Mouse (Mus musculus) limb, embryonic 10.5 days (tissue): ENCODE measurements around the gene Fam133b. TPM values are rescaled to one million over a fixed set of nuclear protein-coding genes. Genes with fewer than 3 reads are reported as not detected.
A peak's percentile ranks its signal among the peaks of the same experiment; 100 is the strongest.
"Not testable (repeated sequence)": the region's sequence is repeated elsewhere in the genome, so short reads cannot be mapped to it uniquely, and the experiment has no call there.

Source experiments
- DNase-seq: peaks from one replicate; pipeline ENCODE4 v3.0.0-alpha.2; 2017; ENCODE audit warnings: low spot score
- H3K27ac ChIP-seq: fragments of 300-500 bp; sonication (generic); 2 replicates; pipeline ENCODE4 v1.5.1; 2016; ENCODE audit warnings: mild to moderate bottlenecking
- H3K27me3 ChIP-seq: fragments of 300-500 bp; sonication (generic); 2 replicates; pipeline ENCODE4 v1.6.1; 2016; ENCODE audit warnings: low read depth, mild to moderate bottlenecking; ENCODE audit not compliant: poor library complexity, severe bottlenecking
- H3K36me3 ChIP-seq: fragments of 300-500 bp; sonication (generic); 2 replicates; pipeline ENCODE4 v1.6.1; 2016; ENCODE audit warnings: mild to moderate bottlenecking, moderate library complexity
- H3K4me1 ChIP-seq: fragments of 300-500 bp; sonication (generic); 2 replicates; pipeline ENCODE4 v1.6.1; 2016
- H3K4me3 ChIP-seq: fragments of 300-500 bp; sonication (generic); 2 replicates; pipeline ENCODE4 v1.5.1; 2016; ENCODE audit warnings: mild to moderate bottlenecking, moderate library complexity
- H3K9me3 ChIP-seq: fragments of 300-500 bp; sonication (generic); replicated peaks from 2 replicates; pipeline ENCODE4 v1.6.1; 2016; ENCODE audit warnings: mild to moderate bottlenecking
- WGBS: fragments of 180-500 bp; shearing (Covaris S2); methylation state at CpG from one replicate; pipeline ENCODE4 v1.1.7; 2016; 5-methylcytosine and 5-hydroxymethylcytosine counted together
- polyA plus RNA-seq: library from polyadenylated mRNA; unstranded; fragments of >200 nt; fragmentation: Nextera tagmentation; extraction: Ambion mirVana; gene quantifications from 2 replicates; pipeline ENCODE4 v1.2.1, GENCODE M21; 2016

Fam133b gene
- polyA plus RNA-seq, 1 experiment from 2014 or later: 32.3 TPM

- DNase-seq: no peak
- WGBS: 86% methylated on average over 10 of the region's 10 CpGs
- H3K4me1 ChIP-seq: peaks cover 7% of the 10 kb centered on the region; the same call in 1 of the 2 replicates
- no peaks in the 10 kb centered on the region for H3K9me3 ChIP-seq
- no peak overlapping the region for H3K27ac ChIP-seq
- H3K27me3 ChIP-seq: no peaks in the 10 kb centered on the region
- no peak overlapping the region for H3K4me3 ChIP-seq
- 0 out of 2 replicates have a peak, but pooled peaks cover under 1% of the 10 kb centered on the region for H3K36me3 ChIP-seq
Observed at GRCm38 (mm10) chr5:3529585-3530189, 13.9 kb upstream of the Fam133b start.

GRCm38 (mm10) chr5:3532048-3532447, 11.6 kb upstream of the Fam133b start:
- not testable (repeated sequence) for H3K36me3 ChIP-seq, H3K4me3 ChIP-seq, H3K27ac ChIP-seq, DNase-seq, H3K27me3 ChIP-seq, H3K9me3 ChIP-seq, H3K4me1 ChIP-seq

GRCm38 (mm10) chr5:3536592-3537212, 6.9 kb upstream of the Fam133b start:
- Histone ChIP-seq H3K27ac (no peak overlapping the region), H3K9me3 (no peaks in the 10 kb centered on the region), H3K4me1 (no peaks in the 10 kb centered on the region), H3K4me3 (no peak overlapping the region), H3K36me3 (no peaks in the 10 kb centered on the region), H3K27me3 (no peaks in the 10 kb centered on the region)
- DNase-seq: no peak
- 80% methylated on average over 3 of the region's 3 CpGs for WGBS

GRCm38 (mm10) chr5:3538505-3539472, 4.8 kb upstream of the Fam133b start:
- H3K36me3 ChIP-seq: no peaks in the 10 kb centered on the region
- no peaks in the 10 kb centered on the region for H3K9me3 ChIP-seq
- 75% methylated on average over 11 of the region's 11 CpGs for WGBS
- H3K4me3 ChIP-seq: no peak overlapping the region
- H3K4me1 ChIP-seq: 0 out of 2 replicates have a peak, but pooled peaks cover 3% of the 10 kb centered on the region
- no peak overlapping the region for H3K27ac ChIP-seq
- H3K27me3 ChIP-seq: no peaks in the 10 kb centered on the region
- no peak for DNase-seq

GRCm38 (mm10) chr5:3541871-3542270, 1.8 kb upstream of the Fam133b start:
- DNase-seq: no peak
- Histone ChIP-seq H3K4me1 (peaks cover 16% of the 10 kb centered on the region), H3K9me3 (no peaks in the 10 kb centered on the region), H3K27me3 (no peaks in the 10 kb centered on the region), H3K27ac (no peak overlapping the region), H3K36me3 (peaks cover 13% of the 10 kb centered on the region), H3K4me3 (no peak overlapping the region)
- WGBS: 79% methylated on average over 6 of the region's 6 CpGs

- H3K27me3 ChIP-seq: no peaks in the 10 kb centered on the region
- peak overlapping the region; percentile 96 for H3K27ac ChIP-seq
- no peak for DNase-seq
- no peaks in the 10 kb centered on the region for H3K9me3 ChIP-seq
- WGBS: 16% methylated on average over 7 of the region's 7 CpGs
- peaks cover 16% of the 10 kb centered on the region for H3K4me1 ChIP-seq
- H3K4me3 ChIP-seq: peak overlapping the region; percentile 70
- H3K36me3 ChIP-seq: peaks cover 28% of the 10 kb centered on the region
Observed at GRCm38 (mm10) chr5:3544480-3544769, 792 bp downstream of the Fam133b start.

- Histone ChIP-seq H3K4me3 (no peak overlapping the region), H3K27me3 (no peaks in the 10 kb centered on the region), H3K36me3 (peaks cover 28% of the 10 kb centered on the region), H3K4me1 (peaks cover 16% of the 10 kb centered on the region), H3K9me3 (no peaks in the 10 kb centered on the region), H3K27ac (no peak overlapping the region)
- 91% methylated on average over 1 of the region's 1 CpGs for WGBS
- no peak for DNase-seq
Observed at GRCm38 (mm10) chr5:3546226-3546625, 2.6 kb downstream of the Fam133b start.

GRCm38 (mm10) chr5:3551481-3551880, 7.8 kb downstream of the Fam133b start:
- Histone ChIP-seq H3K9me3 (no peaks in the 10 kb centered on the region), H3K4me3 (no peak overlapping the region), H3K27ac (no peak overlapping the region), H3K4me1 (no peaks in the 10 kb centered on the region), H3K27me3 (no peaks in the 10 kb centered on the region), H3K36me3 (peaks cover 41% of the 10 kb centered on the region)
- no peak for DNase-seq
- 94% methylated on average over 1 of the region's 1 CpGs for WGBS

- H3K36me3 ChIP-seq: peaks cover 49% of the 10 kb centered on the region
- WGBS: 91% methylated on average over 2 of the region's 2 CpGs
Observed at GRCm38 (mm10) chr5:3554198-3554597, 10.6 kb downstream of the Fam133b start.

GRCm38 (mm10) chr5:3571266-3571665, 27.6 kb downstream of the Fam133b start, which contains the start of gene 1700109H08Rik:
1700109H08Rik (plus strand) TSS chr5:3571566.
- H3K4me3 ChIP-seq: no peak within 1 kb of the TSS
- no peaks in the 10 kb centered on the region for H3K9me3 ChIP-seq
- H3K27me3 ChIP-seq: no peaks in the 10 kb centered on the region
- no peak within 1 kb of the TSS for H3K27ac ChIP-seq
- no peaks in the 10 kb centered on the region for H3K4me1 ChIP-seq
- 94% methylated on average over 4 of the region's 4 CpGs for WGBS
- peaks cover 100% of the 10 kb centered on the region for H3K36me3 ChIP-seq
- DNase-seq: no peak

More at GRCm38 (mm10) chr5:3554198-3554597, 10.6 kb downstream of the Fam133b start:
- no peaks in the 10 kb centered on the region for H3K27me3 ChIP-seq
- no peaks in the 10 kb centered on the region for H3K9me3 ChIP-seq
- H3K4me3 ChIP-seq: no peak overlapping the region
- no peaks in the 10 kb centered on the region for H3K4me1 ChIP-seq
- no peak overlapping the region for H3K27ac ChIP-seq
- no peak for DNase-seq

- Histone ChIP-seq H3K27me3 (no peaks in the 10 kb centered on the region), H3K4me3 (no peak overlapping the region), H3K4me1 (no peaks in the 10 kb centered on the region), H3K9me3 (no peaks in the 10 kb centered on the region), H3K27ac (no peak overlapping the region), H3K36me3 (peaks cover 100% of the 10 kb centered on the region)
- WGBS: 91% methylated on average over 2 of the region's 2 CpGs
- no peak for DNase-seq
Observed at GRCm38 (mm10) chr5:3574825-3575224, 31.2 kb downstream of the Fam133b start.

- no peak for DNase-seq
- no peak overlapping the region for H3K4me3 ChIP-seq
- peaks cover 100% of the 10 kb centered on the region for H3K36me3 ChIP-seq
- H3K27me3 ChIP-seq: no peaks in the 10 kb centered on the region
- H3K4me1 ChIP-seq: no peaks in the 10 kb centered on the region
- no peaks in the 10 kb centered on the region for H3K9me3 ChIP-seq
- 93% methylated on average over 2 of the region's 2 CpGs for WGBS
- H3K27ac ChIP-seq: no peak overlapping the region
Observed at GRCm38 (mm10) chr5:3577939-3578338, 34.3 kb downstream of the Fam133b start.

- DNase-seq: no peak
- 94% methylated on average over 7 of the region's 7 CpGs for WGBS
- Histone ChIP-seq H3K4me3 (no peak overlapping the region), H3K27ac (no peak overlapping the region), H3K27me3 (no peaks in the 10 kb centered on the region), H3K9me3 (no peaks in the 10 kb centered on the region), H3K4me1 (no peaks in the 10 kb centered on the region), H3K36me3 (peaks cover 100% of the 10 kb centered on the region)
Observed at GRCm38 (mm10) chr5:3579066-3579465, 35.4 kb downstream of the Fam133b start.
